Mouse (Mus musculus) limb, embryonic 14.5 days (tissue): ENCODE results near the gene Gm49387. TPM values are rescaled to one million over a fixed set of nuclear protein-coding genes. Genes with fewer than 3 reads are reported as not detected.

Experiments
- ATAC-seq: fragments of 200-750 bp; cut with Nextera tagmentation; 2 replicates; pipeline ENCODE4 v1.8.0; 2017; ENCODE audit warnings: low read depth, moderate number of reproducible peaks, moderate TSS enrichment; ENCODE audit not compliant: low FRiP score
- DNase-seq: peaks from one replicate; pipeline ENCODE4 v3.0.0-alpha.2; 2015; ENCODE audit warnings: low spot score
- H3K27ac ChIP-seq: fragments of 300-500 bp; sonication (generic); replicated peaks from 2 replicates; pipeline ENCODE4 v1.5.1; 2014; ENCODE audit warnings: low read depth, mild to moderate bottlenecking, low read length, moderate library complexity, mixed read lengths
- H3K27me3 ChIP-seq: fragments of 300-500 bp; sonication (generic); 2 replicates; pipeline ENCODE4 v1.6.1; 2014; ENCODE audit warnings: low read length, mixed read lengths; ENCODE audit not compliant: control insufficient read depth, insufficient read depth
- H3K36me3 ChIP-seq: fragments of 300-500 bp; sonication (generic); 2 replicates; pipeline ENCODE4 v1.6.1; 2014; ENCODE audit warnings: mild to moderate bottlenecking, low read length, moderate library complexity, mixed read lengths; ENCODE audit not compliant: control insufficient read depth, insufficient read depth
- H3K4me1 ChIP-seq: fragments of 300-500 bp; sonication (generic); 2 replicates; pipeline ENCODE4 v1.6.1; 2014; ENCODE audit warnings: antibody characterized with exemption, low read length, mixed read lengths; ENCODE audit not compliant: control insufficient read depth, insufficient read depth
- H3K4me2 ChIP-seq: fragments of 300-500 bp; sonication (generic); replicated peaks from 2 replicates; pipeline ENCODE4 v1.6.1; 2014; ENCODE audit warnings: low read depth, mild to moderate bottlenecking, low read length, moderate library complexity; ENCODE audit not compliant: severe bottlenecking
- H3K4me3 ChIP-seq: fragments of 300-500 bp; sonication (generic); replicated peaks from 2 replicates; pipeline ENCODE4 v1.5.1; 2014; ENCODE audit warnings: low read length
- H3K9ac ChIP-seq: fragments of 300-500 bp; sonication (generic); 2 replicates; pipeline ENCODE4 v1.6.1; 2014; ENCODE audit warnings: mild to moderate bottlenecking, low read depth, low read length, moderate library complexity; ENCODE audit not compliant: severe bottlenecking
- H3K9me3 ChIP-seq: fragments of 300-500 bp; sonication (generic); 2 replicates; pipeline ENCODE4 v1.6.1; 2016; ENCODE audit warnings: low read length; ENCODE audit not compliant: control insufficient read depth
- POLR2A ChIP-seq: fragments of 200-500 bp; IDR thresholded peaks from 2 replicates; pipeline ENCODE4 v1.8.0; 2012; ENCODE audit warnings: inconsistent platforms, mild to moderate bottlenecking, moderate library complexity, borderline replicate concordance; ENCODE audit not compliant: insufficient read depth, insufficient read length; ENCODE audit errors: extremely low read depth
- WGBS: fragments of 180-500 bp; shearing (Covaris S2); extraction: QIAGEN DNeasy Blood & Tissue Kit; methylation state at CpG from one replicate; pipeline ENCODE4 v1.1.7; 2014; 5-methylcytosine and 5-hydroxymethylcytosine counted together
- polyA plus RNA-seq, 2 experiments: library from polyadenylated mRNA; depleted of rRNA in 1 of 2; stranded (reverse) in 1 of 2; unstranded in 1 of 2; fragments of >200 nt; fragmentation: Nextera tagmentation in 1 of 2; extraction: Ambion mirVana in 1 of 2; gene quantifications; 2 replicates each; pipeline versions ENCODE4 v1.2.1 to v1.2.3; 2012 to 2014

The Gm49387 gene
- polyA plus RNA-seq, 2 experiments: 3.0 TPM; not detected in 1

GRCm38 (mm10) chr14:31669161-31669611 is 28.5 kb upstream of the Gm49387 start:
- H3K4me2 ChIP-seq: no peak overlapping the region
- H3K4me3 ChIP-seq: no peak overlapping the region
- DNase-seq (peak; percentile 49), ATAC-seq (no peak)
- H3K9me3 ChIP-seq: no peaks in the 10 kb centered on the region
- no peak overlapping the region for H3K9ac ChIP-seq
- no peaks in the 10 kb centered on the region for H3K27me3 ChIP-seq
- no peak for TF ChIP-seq POLR2A
- WGBS: 74% methylated on average over 13 of the region's 13 CpGs
- peaks cover 14% of the 10 kb centered on the region for H3K36me3 ChIP-seq
- peaks cover 43% of the 10 kb centered on the region for H3K4me1 ChIP-seq
- peak overlapping the region; percentile 70 for H3K27ac ChIP-seq

GRCm38 (mm10) chr14:31668326-31668725 is 27.6 kb upstream of the Gm49387 start:
- Histone ChIP-seq H3K4me1 (peaks cover 52% of the 10 kb centered on the region), H3K9me3 (no peaks in the 10 kb centered on the region), H3K4me3 (no peak overlapping the region), H3K9ac (no peak overlapping the region), H3K4me2 (no peak overlapping the region), H3K27ac (peak overlapping the region; percentile 70; the same call in 1 of the 2 replicates), H3K36me3 (peaks cover 14% of the 10 kb centered on the region), H3K27me3 (no peaks in the 10 kb centered on the region)
- ATAC-seq: no peak
- 85% methylated on average over 13 of the region's 13 CpGs for WGBS
- no peak for DNase-seq
- no peak for TF ChIP-seq POLR2A

GRCm38 (mm10) chr14:31667741-31668140 is 27.1 kb upstream of the Gm49387 start:
- DNase-seq: no peak
- no peaks in the 10 kb centered on the region for H3K27me3 ChIP-seq
- H3K9ac ChIP-seq: no peak overlapping the region
- H3K4me1 ChIP-seq: peaks cover 55% of the 10 kb centered on the region
- ATAC-seq: no peak
- H3K4me2 ChIP-seq: no peak overlapping the region
- WGBS: 80% methylated on average over 6 of the region's 6 CpGs
- peaks cover 14% of the 10 kb centered on the region for H3K36me3 ChIP-seq
- H3K9me3 ChIP-seq: no peaks in the 10 kb centered on the region
- no peak overlapping the region for H3K27ac ChIP-seq
- no peak for TF ChIP-seq POLR2A
- no peak overlapping the region for H3K4me3 ChIP-seq

GRCm38 (mm10) chr14:31666931-31667705 is 26.4 kb upstream of the Gm49387 start:
- Histone ChIP-seq H3K4me3 (no peak overlapping the region), H3K9me3 (no peaks in the 10 kb centered on the region), H3K9ac (no peak overlapping the region), H3K4me1 (peaks cover 61% of the 10 kb centered on the region), H3K4me2 (no peak overlapping the region), H3K27me3 (no peaks in the 10 kb centered on the region), H3K36me3 (peaks cover 14% of the 10 kb centered on the region), H3K27ac (no peak overlapping the region)
- no peak for TF ChIP-seq POLR2A
- 95% methylated on average over 28 of the region's 28 CpGs for WGBS
- DNase-seq (no peak), ATAC-seq (no peak)

- ATAC-seq (no peak), DNase-seq (no peak)
- H3K4me1 ChIP-seq: peaks cover 69% of the 10 kb centered on the region
- H3K27ac ChIP-seq: no peak overlapping the region; the same call in 1 of the 2 replicates
- no peak overlapping the region for H3K4me2 ChIP-seq
- H3K9me3 ChIP-seq: no peaks in the 10 kb centered on the region
- 78% methylated on average over 4 of the region's 4 CpGs for WGBS
- no peaks in the 10 kb centered on the region for H3K27me3 ChIP-seq
- TF ChIP-seq POLR2A: no peak
- H3K36me3 ChIP-seq: peaks cover 14% of the 10 kb centered on the region
- H3K9ac ChIP-seq: no peak overlapping the region
- no peak overlapping the region for H3K4me3 ChIP-seq
Measured at GRCm38 (mm10) chr14:31665566-31665940, 24.9 kb upstream of the Gm49387 start.
